Mouse (Mus musculus): ENCODE data around the gene Gm10719.
A peak's percentile ranks its signal among the peaks of the same experiment; 100 is the strongest.
"Not testable (repeated sequence)": the region's sequence is repeated elsewhere in the genome, so short reads cannot be mapped to it uniquely, and the experiment has no call there.

Gene Gm10719

DNA sequence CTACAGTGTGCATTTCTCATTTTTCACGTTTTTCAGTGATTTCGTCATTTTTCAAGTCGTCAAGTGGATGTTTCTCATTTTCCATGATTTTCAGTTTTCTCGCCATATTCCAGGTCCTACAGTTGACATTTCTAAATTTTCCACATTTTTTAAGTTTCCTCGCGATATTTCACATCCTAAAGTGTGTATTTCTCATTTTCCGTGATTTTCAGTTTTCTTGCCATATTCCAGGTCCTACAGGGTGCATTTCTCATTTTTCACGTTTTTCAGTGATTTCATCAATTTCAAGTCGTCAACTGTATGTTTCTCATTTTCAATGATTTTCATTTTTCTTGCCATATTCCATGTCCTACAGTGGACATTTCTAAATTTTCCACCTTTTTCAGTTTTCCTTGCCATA lies at the start of gene Gm10719:
Gene Gm10719, plus strand, starts transcription at position 301 of the 400 bp plus-strand sequence.
- not testable (repeated sequence) for DNase-seq

DNA sequence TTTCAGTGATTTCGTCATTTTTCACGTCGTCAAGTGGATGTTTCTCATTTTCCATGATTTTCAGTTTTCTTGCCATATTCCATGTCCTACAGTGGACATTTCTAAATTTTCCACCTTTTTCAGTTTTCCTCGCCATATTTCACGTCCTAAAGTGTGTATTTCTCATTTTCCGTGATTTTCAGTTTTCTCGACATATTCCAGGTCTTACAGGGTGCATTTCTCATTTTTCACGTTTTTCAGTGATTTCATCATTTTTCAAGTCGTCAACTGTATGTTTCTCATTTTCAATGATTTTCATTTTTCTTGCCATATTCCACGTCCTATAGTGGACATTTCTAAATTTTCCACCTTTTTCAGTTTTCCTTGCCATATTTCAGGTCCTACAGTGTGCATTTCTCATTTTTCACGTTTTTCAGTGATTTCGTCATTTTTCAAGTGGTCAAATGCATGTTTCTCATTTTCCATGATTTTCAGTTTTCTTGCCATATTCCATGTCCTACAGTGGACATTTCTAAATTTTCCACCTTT lies 16.7 kb upstream of the Gm10719 start, which contains the start of gene Gm10722:
Gene Gm10722, plus strand, starts transcription at position 478 of the 528 bp plus-strand sequence.
- DNase-seq, result not testable (repeated sequence)

DNA sequence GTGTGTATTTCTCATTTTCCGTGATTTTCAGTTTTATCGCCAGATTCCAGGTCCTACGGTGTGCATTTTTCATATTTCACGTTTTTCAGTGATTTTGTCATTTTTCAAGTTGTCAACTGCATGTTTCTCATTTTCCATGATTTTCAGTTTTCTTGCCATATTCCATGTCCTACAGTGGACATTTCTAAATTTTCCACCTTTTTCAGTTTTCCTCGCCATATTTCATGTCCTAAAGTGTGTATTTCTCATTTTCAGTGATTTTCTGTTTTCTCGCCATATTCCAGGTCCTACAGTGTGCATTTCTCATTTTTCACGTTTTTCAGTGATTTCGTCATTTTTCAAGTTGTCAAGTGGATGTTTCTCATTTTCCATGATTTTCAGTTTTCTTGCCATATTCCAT lies 16.2 kb upstream of the Gm10719 start:
- not testable (repeated sequence) for DNase-seq

GRCm38 (mm10) chr9:3001948-3002659 lies 15.1 kb upstream of the Gm10719 start:
- DNase-seq, result peak; percentile 94

GRCm38 (mm10) chr9:3002794-3003396 lies 14.3 kb upstream of the Gm10719 start, which contains the start of gene Gm11168:
Gm11168 (plus strand) TSS chr9:3003346.
- DNase-seq, result not testable (repeated sequence)

DNA sequence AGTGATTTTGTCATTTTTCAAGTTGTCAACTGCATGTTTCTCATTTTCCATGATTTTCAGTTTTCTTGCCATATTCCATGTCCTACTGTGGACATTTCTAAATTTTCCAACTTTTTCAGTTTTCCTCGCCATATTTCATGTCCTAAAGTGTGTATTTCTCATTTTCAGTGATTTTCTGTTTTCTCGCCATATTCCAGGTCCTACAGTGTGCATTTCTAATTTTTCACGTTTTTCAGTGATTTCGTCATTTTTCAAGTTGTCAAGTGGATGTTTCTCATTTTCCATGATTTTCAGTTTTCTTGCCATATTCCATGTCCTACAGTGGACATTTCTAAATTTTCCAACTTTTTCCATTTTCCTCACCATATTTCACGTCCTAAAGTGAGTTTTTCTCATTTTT lies 11.0 kb upstream of the Gm10719 start:
- DNase-seq, result not testable (repeated sequence)

- DNase-seq, result peak; percentile 94
Measured at GRCm38 (mm10) chr9:3006636-3007035, 10.6 kb upstream of the Gm10719 start.

- DNase-seq, result not testable (repeated sequence)
Measured at GRCm38 (mm10) chr9:3007272-3007671, 9.9 kb upstream of the Gm10719 start.

DNA sequence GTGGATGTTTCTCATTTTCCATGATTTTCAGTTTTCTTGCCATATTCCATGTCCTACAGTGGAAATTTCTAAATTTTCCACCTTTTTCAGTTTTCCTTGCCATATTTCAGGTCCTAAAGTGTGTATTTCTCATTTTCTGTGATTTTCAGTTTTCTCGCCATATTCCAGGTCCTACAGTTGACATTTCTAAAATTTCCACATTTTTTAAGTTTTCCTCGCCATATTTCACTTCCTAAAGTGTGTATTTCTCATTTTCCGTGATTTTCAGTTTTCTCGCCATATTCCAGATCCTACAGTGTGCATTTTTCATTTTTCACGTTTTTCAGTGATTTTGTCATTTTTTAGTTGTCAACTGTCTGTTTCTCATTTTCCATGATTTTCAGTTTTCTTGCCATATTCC lies 7.9 kb upstream of the Gm10719 start:
- DNase-seq, result not testable (repeated sequence)

- DNase-seq, result not testable (repeated sequence)
Measured at GRCm38 (mm10) chr9:3012054-3012621, 5.1 kb upstream of the Gm10719 start.

DNA sequence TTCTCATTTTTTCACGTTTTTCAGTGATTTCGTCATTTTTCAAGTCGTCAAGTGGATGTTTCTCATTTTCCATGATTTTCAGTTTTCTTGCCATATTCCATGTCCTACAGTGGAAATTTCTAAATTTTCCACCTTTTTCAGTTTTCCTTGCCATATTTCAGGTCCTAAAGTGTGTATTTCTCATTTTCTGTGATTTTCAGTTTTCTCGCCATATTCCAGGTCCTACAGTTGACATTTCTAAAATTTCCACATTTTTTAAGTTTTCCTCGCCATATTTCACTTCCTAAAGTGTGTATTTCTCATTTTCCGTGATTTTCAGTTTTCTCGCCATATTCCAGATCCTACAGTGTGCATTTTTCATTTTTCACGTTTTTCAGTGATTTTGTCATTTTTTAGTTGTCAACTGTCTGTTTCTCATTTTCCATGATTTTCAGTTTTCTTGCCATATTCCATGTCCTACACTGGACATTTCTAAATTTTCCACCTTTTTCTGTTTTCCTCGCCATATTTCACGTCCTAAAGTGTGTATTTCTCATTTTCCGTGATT lies 4.4 kb upstream of the Gm10719 start, which contains the start of gene Gm10721:
Gene Gm10721, plus strand, starts transcription at position 408 of the 547 bp plus-strand sequence.
- DNase-seq, result not testable (repeated sequence)

GRCm38 (mm10) chr9:3015354-3015753 lies 1.9 kb upstream of the Gm10719 start, which contains the start of gene Gm10720:
Gm10720 (plus strand) TSS chr9:3015654.
- DNase-seq, result not testable (repeated sequence)

- not testable (repeated sequence) for DNase-seq
Measured at GRCm38 (mm10) chr9:3015896-3016295, 1.3 kb upstream of the Gm10719 start.

- DNase-seq, result not testable (repeated sequence)
Measured at GRCm38 (mm10) chr9:3018944-3019343, 1.7 kb downstream of the Gm10719 start.

GRCm38 (mm10) chr9:3019835-3020727 lies 2.9 kb downstream of the Gm10719 start:
- DNase-seq, result peak; percentile 16

GRCm38 (mm10) chr9:3022316-3023008 lies 5.3 kb downstream of the Gm10719 start:
- DNase-seq, result peak; percentile 55

DNA sequence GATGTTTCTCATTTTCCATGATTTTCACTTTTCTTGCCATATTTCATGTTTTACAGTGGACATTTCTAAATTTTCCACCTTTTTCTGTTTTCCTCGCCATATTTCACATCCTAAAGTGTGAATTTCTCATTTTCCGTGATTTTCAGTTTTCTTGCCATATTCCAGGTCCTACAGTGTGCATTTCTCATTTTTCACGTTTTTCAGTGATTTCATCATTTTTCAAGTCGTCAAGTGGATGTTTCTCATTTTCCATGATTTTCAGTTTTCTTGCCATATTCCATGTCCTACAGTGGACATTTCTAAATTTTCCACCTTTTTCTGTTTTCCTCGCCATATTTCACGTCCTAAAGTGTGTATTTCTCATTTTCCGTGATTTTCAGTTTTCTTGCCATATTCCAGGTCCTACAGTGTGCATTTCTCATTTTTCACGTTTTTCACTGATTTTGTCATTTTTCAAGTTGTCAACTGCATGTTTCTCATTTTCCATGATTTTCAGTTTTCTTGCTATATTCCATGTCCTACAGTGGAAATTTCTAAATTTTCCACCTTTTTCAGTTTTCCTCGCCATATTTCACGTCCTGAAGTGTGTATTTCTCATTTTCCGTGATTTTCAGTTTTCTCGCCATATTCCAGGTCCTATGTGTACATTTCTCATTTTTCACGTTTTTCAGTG lies 6.2 kb downstream of the Gm10719 start, which contains the start of gene Gm10718:
Gene Gm10718, plus strand, starts transcription at position 236 of the 673 bp plus-strand sequence.
- DNase-seq, result peak; percentile 10

DNA sequence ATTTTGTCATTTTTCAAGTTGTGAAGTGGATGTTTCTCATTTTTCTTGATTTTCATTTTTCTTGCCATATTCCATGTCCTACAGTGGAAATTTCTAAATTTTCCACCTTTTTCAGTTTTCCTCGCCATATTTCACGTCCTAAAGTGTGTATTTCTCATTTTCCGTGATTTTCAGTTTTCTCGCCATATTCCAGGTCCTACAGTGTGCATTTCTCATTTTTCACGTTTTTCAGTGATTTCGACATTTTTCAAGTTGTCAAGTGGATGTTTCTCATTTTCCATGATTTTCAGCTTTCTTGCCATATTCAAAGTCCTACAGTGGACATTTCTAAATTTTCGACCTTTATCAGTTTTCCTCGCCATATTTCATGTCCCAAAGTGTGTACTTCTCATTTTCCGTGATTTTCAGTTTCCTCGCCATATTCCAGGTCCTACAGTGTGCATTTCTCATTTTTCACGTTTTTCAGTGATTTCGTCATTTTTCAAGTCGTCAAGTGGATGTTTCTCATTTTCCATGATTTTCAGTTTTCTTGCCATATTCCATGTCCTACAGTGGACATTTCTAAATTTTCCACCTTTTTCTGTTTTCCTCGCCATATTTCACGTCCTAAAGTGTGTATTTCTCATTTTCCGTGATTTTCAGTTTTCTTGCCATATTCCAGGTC lies 6.9 kb downstream of the Gm10719 start:
- DNase-seq, result peak; percentile 93

GRCm38 (mm10) chr9:3024912-3025467 lies 7.8 kb downstream of the Gm10719 start, which contains the start of gene Gm10717:
Gm10717 (plus strand) TSS chr9:3025417.
- not testable (repeated sequence) for DNase-seq

Data from layer of hippocampus, adult 9-11 months (tissue).